8 mouse cellular contexts compared by ENCODE assay signal in the genomic region with DNA sequence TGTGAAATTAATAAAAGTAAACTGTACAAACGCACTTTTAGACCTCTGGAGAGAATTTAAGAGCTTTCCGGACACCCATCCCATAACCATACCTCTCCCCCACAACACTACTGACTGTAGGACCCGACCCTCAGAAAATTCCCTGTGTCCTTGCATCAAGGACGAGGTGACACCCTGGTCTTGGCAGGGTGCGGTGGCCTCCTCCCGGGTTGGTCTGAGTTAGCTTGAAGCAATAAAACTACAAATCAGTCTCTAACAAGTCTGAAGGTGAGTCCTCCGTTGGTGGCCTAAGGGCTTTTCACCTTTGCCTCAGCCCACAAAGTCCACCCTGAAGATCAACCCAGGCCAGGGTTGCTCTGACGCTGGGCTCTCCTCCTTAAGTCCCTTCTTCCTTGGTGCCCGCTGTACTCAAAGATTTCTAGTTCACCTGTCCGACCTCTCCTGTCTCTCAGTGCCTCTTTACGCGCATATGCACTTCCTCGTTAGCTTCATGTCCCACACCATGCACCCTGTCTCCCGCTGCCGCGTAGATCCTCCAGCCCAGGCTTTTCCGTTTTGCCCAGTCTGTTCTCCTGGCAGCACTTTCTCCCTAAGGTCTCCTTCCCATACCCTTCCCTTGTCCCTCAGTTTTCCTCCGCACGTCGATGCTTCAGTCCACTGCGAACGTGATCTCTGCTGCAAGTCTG. TPM values are rescaled to one million over a fixed set of nuclear protein-coding genes. Genes with fewer than 3 reads are reported as not detected.
DNase-seq lines count a peak whose midpoint lies in the region; ATAC-seq lines count a peak whose summit lies in the region.

No protein-coding gene starts in this region.

- H3K27me3 ChIP-seq in heart, embryonic 10.5 days (ENCODE audit: insufficient read depth, poor library complexity, severe bottlenecking): no peaks in the 10 kb centered on the region
- H3K27me3 ChIP-seq in hindbrain, embryonic 12.5 days: no peaks in the 10 kb centered on the region
- no peaks in the 10 kb centered on the region; the same call in 1 of the 2 replicates for H3K27me3 ChIP-seq in liver, embryonic 11.5 days (replicated peaks; ENCODE audit: control insufficient read depth, insufficient read depth, low read length)
- no peaks in the 10 kb centered on the region for H3K27me3 ChIP-seq in neural tube, embryonic 14.5 days (ENCODE audit: control insufficient read depth, insufficient read depth, low read length)

- peak overlapping the region; percentile 86 for H3K4me3 ChIP-seq in heart, embryonic 10.5 days
- H3K4me3 ChIP-seq in brown adipose tissue, adult 24 weeks (ENCODE audit: insufficient read depth, low read depth, low read length): peak overlapping the region; percentile 92
- peak overlapping the region; percentile 93 for H3K4me3 ChIP-seq in hindbrain, embryonic 12.5 days
- peak overlapping the region; percentile 87 for H3K4me3 ChIP-seq in liver, embryonic 11.5 days (ENCODE audit: low read depth, low read length)
- H3K4me3 ChIP-seq in neural tube, embryonic 14.5 days (ENCODE audit: low read depth, low read length): peak overlapping the region; percentile 98

- H3K36me3 ChIP-seq in heart, embryonic 10.5 days: no peaks in the 10 kb centered on the region
- H3K36me3 ChIP-seq in hindbrain, embryonic 12.5 days: no peaks in the 10 kb centered on the region
- H3K36me3 ChIP-seq in liver, embryonic 11.5 days (ENCODE audit: control insufficient read depth, insufficient read depth, low read length): 0 out of 2 replicates have a peak, but pooled peaks cover 2% of the 10 kb centered on the region
- H3K36me3 ChIP-seq in neural tube, embryonic 14.5 days (ENCODE audit: control insufficient read depth, insufficient read depth, low read length): no peaks in the 10 kb centered on the region

- H3K4me1 ChIP-seq in heart, embryonic 10.5 days: peaks cover 26% of the 10 kb centered on the region
- no peaks in the 10 kb centered on the region for H3K4me1 ChIP-seq in brown adipose tissue, adult 24 weeks (ENCODE audit: control insufficient read depth, insufficient read depth, insufficient read length, low read length)
- peaks cover 26% of the 10 kb centered on the region for H3K4me1 ChIP-seq in hindbrain, embryonic 12.5 days
- H3K4me1 ChIP-seq in liver, embryonic 11.5 days (replicated peaks; ENCODE audit: control insufficient read depth, insufficient read depth, low read length): peaks cover 11% of the 10 kb centered on the region
- H3K4me1 ChIP-seq in neural tube, embryonic 14.5 days (ENCODE audit: control insufficient read depth, insufficient read depth, low read length): peaks cover 25% of the 10 kb centered on the region

- H3K27ac ChIP-seq in heart, embryonic 10.5 days: peak overlapping the region; percentile 95
- no peak overlapping the region for H3K27ac ChIP-seq in brown adipose tissue, adult 24 weeks (replicated peaks; ENCODE audit: low read depth, low read length)
- peak overlapping the region; percentile 81; the same call in 1 of the 2 replicates for H3K27ac ChIP-seq in hindbrain, embryonic 12.5 days
- H3K27ac ChIP-seq in liver, embryonic 11.5 days (ENCODE audit: low read depth, low read length): peak overlapping the region; percentile 34; the same call in 1 of the 2 replicates
- peak overlapping the region; percentile 35; the same call in 1 of the 2 replicates for H3K27ac ChIP-seq in neural tube, embryonic 14.5 days (ENCODE audit: low read depth, low read length)

- H3K9ac ChIP-seq in hindbrain, embryonic 12.5 days: peak overlapping the region; percentile 96
- peak overlapping the region; percentile 84 for H3K9ac ChIP-seq in liver, embryonic 11.5 days (ENCODE audit: low read depth, low read length)
- peak overlapping the region; percentile 90 for H3K9ac ChIP-seq in neural tube, embryonic 14.5 days (replicated peaks; ENCODE audit: low read depth, low read length)

- H3K9me3 ChIP-seq in heart, embryonic 10.5 days: no peaks in the 10 kb centered on the region
- no peaks in the 10 kb centered on the region for H3K9me3 ChIP-seq in hindbrain, embryonic 12.5 days (replicated peaks)
- H3K9me3 ChIP-seq in liver, embryonic 11.5 days (ENCODE audit: control insufficient read depth, low read length): no peaks in the 10 kb centered on the region
- no peaks in the 10 kb centered on the region for H3K9me3 ChIP-seq in neural tube, embryonic 14.5 days (ENCODE audit: control insufficient read depth, low read length)

- ATAC-seq in hindbrain, embryonic 12.5 days (ENCODE audit: low FRiP score): no peak
- ATAC-seq in liver, embryonic 11.5 days (replicated peaks; ENCODE audit: low FRiP score): no peak
- ATAC-seq in neural tube, embryonic 14.5 days (ENCODE audit: low read depth): no peak

- no peak for DNase-seq in heart, embryonic 10.5 days (ENCODE audit: low spot score)
- DNase-seq in heart, adult 8-10 months (ENCODE audit: low spot score): no peak
- peak; percentile 64 for DNase-seq in liver, embryonic 11.5 days (ENCODE audit: low spot score)
- no peak for DNase-seq in ovary, postnatal 36 days (ENCODE audit: low spot score)
- DNase-seq in spleen, postnatal 14 days (ENCODE audit: low spot score in 2 of 2): no peak

- 12% methylated on average over 22 of the region's 22 CpGs for WGBS in heart, embryonic 10.5 days
- 14% methylated on average over 22 of the region's 22 CpGs for WGBS in hindbrain, embryonic 12.5 days
- WGBS in liver, embryonic 11.5 days: 17% methylated on average over 22 of the region's 22 CpGs
- 14% methylated on average over 22 of the region's 22 CpGs for WGBS in neural tube, embryonic 14.5 days

- H3K4me2 ChIP-seq in hindbrain, embryonic 12.5 days (replicated peaks): peak overlapping the region; percentile 97
- peak overlapping the region; percentile 99 for H3K4me2 ChIP-seq in liver, embryonic 11.5 days
- H3K4me2 ChIP-seq in neural tube, embryonic 14.5 days (ENCODE audit: low read depth, low read length): peak overlapping the region; percentile 93

RNA-seq across cellular contexts. Expression of gene Sap30l, which starts 1.0 kb away (rescaled TPM):
- 8.8 and 12.2 TPM in 2 replicates for polyA plus RNA-seq in heart, embryonic 10.5 days (2016; fragmentation: Nextera tagmentation; extraction: Ambion mirVana)
- total RNA-seq in heart, adult 8-10 months (2022): 10 to 100 TPM; 50.1 to 53.8 (median 51.2) TPM
- polyA plus RNA-seq in brown adipose tissue, adult 24 weeks (2012; ENCODE audit: insufficient read depth, insufficient read length, missing spikeins): 32.8 and 40.1 TPM in 2 replicates
- 18.6 and 20.8 TPM in 2 replicates for polyA plus RNA-seq in hindbrain, embryonic 12.5 days (2016; fragmentation: Nextera tagmentation; extraction: Ambion mirVana)
- polyA plus RNA-seq in liver, embryonic 11.5 days (2014; fragmentation: Nextera tagmentation; extraction: Ambion mirVana): 7.5 and 7.8 TPM in 2 replicates
- polyA plus RNA-seq in neural tube, embryonic 14.5 days (2014; fragmentation: Nextera tagmentation; extraction: Ambion mirVana): 11.7 and 15.8 TPM in 2 replicates

RNA-seq across cellular contexts. Expression of gene Hand1, which starts 32.2 kb away (rescaled TPM):
- polyA plus RNA-seq in heart, embryonic 10.5 days (2016; fragmentation: Nextera tagmentation; extraction: Ambion mirVana): 95.3 and 106 TPM in 2 replicates
- not detected for total RNA-seq in heart, adult 8-10 months (2022)
- polyA plus RNA-seq in brown adipose tissue, adult 24 weeks (2012; ENCODE audit: insufficient read depth, insufficient read length, missing spikeins): not detected in 2 replicates
- 0.25 and 0.32 TPM in 2 replicates for polyA plus RNA-seq in hindbrain, embryonic 12.5 days (2016; fragmentation: Nextera tagmentation; extraction: Ambion mirVana)
- 9.1 and 11.0 TPM in 2 replicates for polyA plus RNA-seq in liver, embryonic 11.5 days (2014; fragmentation: Nextera tagmentation; extraction: Ambion mirVana)
- 0.11 and 0.14 TPM in 2 replicates for polyA plus RNA-seq in neural tube, embryonic 14.5 days (2014; fragmentation: Nextera tagmentation; extraction: Ambion mirVana)
